Mouse (Mus musculus) liver, adult 2 months (tissue): Measurements from ENCODE around the gene Elof1. TPM values are rescaled to one million over a fixed set of nuclear protein-coding genes. Genes with fewer than 3 reads are reported as not detected.
A peak's percentile ranks its signal among the peaks of the same experiment; 100 is the strongest.

Experiments used
- DNase-seq: peaks from one replicate; pipeline ENCODE4 v3.0.0-alpha.2; 2011; ENCODE audit warnings: low read depth, low spot score; ENCODE audit errors: extremely low read depth
- H3K27ac ChIP-seq: fragments of 200-500 bp; replicated peaks from 2 replicates; pipeline ENCODE4 v1.5.1; 2012; ENCODE audit warnings: low read depth, mild to moderate bottlenecking, control low read depth, inconsistent platforms, low read length; ENCODE audit not compliant: insufficient read depth
- H3K27me3 ChIP-seq: fragments of 200-500 bp; 2 replicates; pipeline ENCODE4 v1.6.1; 2012; ENCODE audit warnings: mild to moderate bottlenecking, moderate library complexity, low read length, inconsistent platforms; ENCODE audit not compliant: control insufficient read depth, insufficient read depth
- H3K36me3 ChIP-seq: fragments of 200-500 bp; 2 replicates; pipeline ENCODE4 v1.6.1; 2012; ENCODE audit warnings: low read length, inconsistent platforms; ENCODE audit not compliant: control insufficient read depth, insufficient read depth
- H3K4me1 ChIP-seq: fragments of 200-500 bp; 2 replicates; pipeline ENCODE4 v1.6.1; 2011; ENCODE audit warnings: low read length; ENCODE audit not compliant: control insufficient read depth, insufficient read depth
- H3K4me3 ChIP-seq: fragments of 200-500 bp; 2 replicates; pipeline ENCODE4 v1.5.1; 2011; ENCODE audit warnings: low read depth, mild to moderate bottlenecking, control low read depth, low read length, moderate library complexity; ENCODE audit not compliant: insufficient read depth
- H3K79me2 ChIP-seq: fragments of 200-500 bp; 2 replicates; pipeline ENCODE4 v1.6.1; 2012; ENCODE audit warnings: inconsistent platforms, mild to moderate bottlenecking, low read length, moderate library complexity; ENCODE audit not compliant: control insufficient read depth, insufficient read depth
- H3K9ac ChIP-seq: fragments of 200-500 bp; 2 replicates; pipeline ENCODE4 v1.6.1; 2012; ENCODE audit warnings: low read depth, mild to moderate bottlenecking, control low read depth, inconsistent platforms, low read length
- CTCF ChIP-seq: fragments of 200-500 bp; IDR thresholded peaks from 2 replicates; pipeline ENCODE4 v1.5.1; 2011; ENCODE audit warnings: low read depth, low read length, control low read depth
- POLR2A ChIP-seq: fragments of 200-500 bp; IDR thresholded peaks from 2 replicates; pipeline ENCODE4 v1.6.1; 2011; ENCODE audit warnings: low read length, control low read depth; ENCODE audit not compliant: insufficient read depth; ENCODE audit errors: extremely low read depth
- WGBS: fragments of 180-500 bp; shearing (Covaris S2); methylation state at CpG from one replicate; pipeline ENCODE4 v1.1.7; 2018; 5-methylcytosine and 5-hydroxymethylcytosine counted together
- polyA plus RNA-seq: library from polyadenylated mRNA; depleted of rRNA; stranded (reverse); fragments of >200 nt; gene quantifications from 2 replicates; pipeline ENCODE4 v1.2.3, GENCODE M21; 2012
- total RNA-seq: library from RNA; depleted of rRNA; stranded (reverse); fragments of >200 nt; gene quantifications from 2 replicates; pipeline ENCODE4 v1.2.3, GENCODE M21; 2014

The Elof1 gene
- total and polyA plus RNA-seq, 2 experiments, result 46.2 to 108 TPM

- DNase-seq, result no peak
- TF ChIP-seq POLR2A, result no peak
- no peak for TF ChIP-seq CTCF
- H3K4me3 ChIP-seq, result no peak overlapping the region
- H3K9ac ChIP-seq, result no peak overlapping the region
- no peaks in the 10 kb centered on the region for H3K36me3 ChIP-seq
- 93% methylated on average over 5 of the region's 5 CpGs for WGBS
- no peaks in the 10 kb centered on the region for H3K79me2 ChIP-seq
- no peaks in the 10 kb centered on the region for H3K27me3 ChIP-seq
- no peak overlapping the region for H3K27ac ChIP-seq
- H3K4me1 ChIP-seq, result no peaks in the 10 kb centered on the region
These were observed 22.8 kb upstream of the Elof1 start for GRCm38 (mm10) chr9:22139746-22140145.

- no peaks in the 10 kb centered on the region for H3K36me3 ChIP-seq
- H3K4me1 ChIP-seq, result no peaks in the 10 kb centered on the region
- no peaks in the 10 kb centered on the region for H3K79me2 ChIP-seq
- DNase-seq, result no peak
- 18% methylated on average over 2 of the region's 2 CpGs for WGBS
- no peak overlapping the region for H3K9ac ChIP-seq
- H3K27me3 ChIP-seq, result no peaks in the 10 kb centered on the region
- H3K27ac ChIP-seq, result no peak overlapping the region
- TF ChIP-seq POLR2A (no peak), CTCF (peak; percentile 78)
- no peak overlapping the region for H3K4me3 ChIP-seq
These were observed 21.5 kb upstream of the Elof1 start for GRCm38 (mm10) chr9:22138480-22138879.

- no peaks in the 10 kb centered on the region for H3K27me3 ChIP-seq
- no peak for DNase-seq
- H3K4me3 ChIP-seq, result no peak overlapping the region
- TF ChIP-seq CTCF (no peak), POLR2A (no peak)
- H3K4me1 ChIP-seq, result no peaks in the 10 kb centered on the region
- no peak overlapping the region for H3K9ac ChIP-seq
- no peak overlapping the region for H3K27ac ChIP-seq
- 63% methylated on average over 23 of the region's 23 CpGs for WGBS
- H3K79me2 ChIP-seq, result no peaks in the 10 kb centered on the region
- H3K36me3 ChIP-seq, result no peaks in the 10 kb centered on the region
These were observed 20.0 kb upstream of the Elof1 start for GRCm38 (mm10) chr9:22136765-22137547.

GRCm38 (mm10) chr9:22135644-22136390 is 18.8 kb upstream of the Elof1 start, which contains the start of gene Acp5:
Gene Acp5 (minus strand): TSS chr9:22135711.
- H3K4me3 ChIP-seq, result no peak within 1 kb of the TSS
- no peaks in the 10 kb centered on the region for H3K4me1 ChIP-seq
- TF ChIP-seq CTCF (no peak), POLR2A (no peak)
- no peak for DNase-seq
- H3K79me2 ChIP-seq, result no peaks in the 10 kb centered on the region
- no peak within 1 kb of the TSS for H3K9ac ChIP-seq
- no peaks in the 10 kb centered on the region for H3K27me3 ChIP-seq
- H3K36me3 ChIP-seq, result no peaks in the 10 kb centered on the region
- 86% methylated on average over 7 of the region's 7 CpGs for WGBS
- H3K27ac ChIP-seq, result no peak within 1 kb of the TSS

DNA sequence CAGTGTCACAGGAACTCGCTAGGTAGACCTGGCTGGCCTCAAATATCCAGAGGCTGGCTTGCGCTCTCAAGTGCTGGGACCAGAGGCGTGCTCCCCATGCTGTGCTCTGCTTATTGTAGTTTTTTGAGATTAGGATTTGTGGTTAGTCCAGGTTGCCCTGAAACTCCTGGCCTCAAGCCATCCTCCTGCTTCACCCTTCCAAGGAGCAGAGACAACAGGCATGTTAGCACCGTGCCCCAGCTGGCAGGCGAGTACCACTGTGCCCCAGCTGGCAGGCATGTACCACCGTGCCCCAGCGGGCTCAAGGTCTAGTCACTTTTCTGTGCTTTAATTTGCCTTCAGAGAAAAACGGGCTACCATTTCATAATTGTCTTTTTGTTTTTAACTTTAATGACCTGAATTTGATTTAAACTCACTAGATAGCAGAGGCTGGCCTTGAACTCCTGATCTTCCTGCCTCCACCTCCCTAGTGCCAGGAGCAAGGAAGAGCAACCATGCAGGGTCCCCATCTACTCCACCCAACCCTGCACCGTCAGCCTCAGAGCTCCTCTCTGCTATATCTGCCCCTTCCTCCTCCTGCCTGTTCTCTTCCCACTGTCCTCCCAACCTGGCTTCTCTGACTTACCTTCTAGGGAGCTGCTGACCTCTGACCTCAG is 18.1 kb upstream of the Elof1 start:
- TF ChIP-seq CTCF (no peak), POLR2A (no peak)
- peak; percentile 57 for DNase-seq
- no peaks in the 10 kb centered on the region for H3K79me2 ChIP-seq
- no peak overlapping the region for H3K27ac ChIP-seq
- no peaks in the 10 kb centered on the region for H3K36me3 ChIP-seq
- 59% methylated on average over 9 of the region's 9 CpGs for WGBS
- no peak overlapping the region for H3K4me3 ChIP-seq
- peaks cover 3% of the 10 kb centered on the region; the same call in 1 of the 2 replicates for H3K4me1 ChIP-seq
- H3K9ac ChIP-seq, result no peak overlapping the region
- no peaks in the 10 kb centered on the region for H3K27me3 ChIP-seq
